Mouse (Mus musculus): ENCODE results near the gene Cyb5r2.

DNA sequence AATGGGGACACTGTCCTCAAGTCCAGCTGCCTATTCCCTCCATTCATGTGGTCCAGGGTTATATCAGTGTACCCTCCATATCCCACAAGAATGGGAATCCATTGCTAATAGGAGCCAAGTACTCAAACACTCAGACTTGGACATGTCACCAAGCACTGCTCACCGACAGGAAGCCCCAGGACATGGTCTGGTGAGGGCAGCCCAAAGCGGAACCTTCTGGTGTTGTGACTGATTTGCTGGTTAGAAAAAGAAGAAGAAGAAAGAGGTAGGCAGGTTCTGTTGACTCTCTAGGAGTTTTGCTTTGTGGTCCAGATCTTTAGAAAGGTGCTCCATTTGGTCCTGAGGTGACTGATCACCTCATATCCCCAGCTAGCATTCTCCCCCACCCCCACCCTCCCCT lies 1.1 kb downstream of the Cyb5r2 start:
- TF ChIP-seq ZC3H11A (IDR thresholded peaks at IDR 0.05; ENCODE audit: borderline replicate concordance, low read depth, low read length) (no peak), HCFC1 (IDR thresholded peaks at IDR 0.05; ENCODE audit: borderline replicate concordance, insufficient read depth, low read length) (no peak), CHD2 (IDR thresholded peaks at IDR 0.05; ENCODE audit: low read depth, low read length) (no peak), MAFK (IDR thresholded peaks at IDR 0.05; ENCODE audit: insufficient read depth, low read depth, low read length) (no peak), ZNF384 (IDR thresholded peaks at IDR 0.05; ENCODE audit: low read depth, low read length) (no peak)

Measured in ES-E14 (cell line).